Mouse (Mus musculus): ENCODE measurements around the gene Nfkbia. TPM values are rescaled to one million over a fixed set of nuclear protein-coding genes. Genes with fewer than 3 reads are reported as not detected.

The Nfkbia gene
- polyA plus RNA-seq, 1 experiment from 2014 or later: 56.9 TPM

GRCm38 (mm10) chr12:55486923-55487674 is 5.3 kb downstream of the Nfkbia start:
- Histone ChIP-seq H3K9me3 (replicated peaks) (no peaks in the 10 kb centered on the region), H3K27ac (no peak overlapping the region), H3K4me1 (peaks cover 24% of the 10 kb centered on the region), H3K4me3 (no peak overlapping the region), H3K36me3 (peaks cover 50% of the 10 kb centered on the region), H3K27me3 (ENCODE audit: low read depth, poor library complexity, severe bottlenecking) (no peaks in the 10 kb centered on the region)
- DNase-seq (ENCODE audit: low spot score): no peak
- WGBS: 71% methylated on average over 18 of the region's 18 CpGs

DNA sequence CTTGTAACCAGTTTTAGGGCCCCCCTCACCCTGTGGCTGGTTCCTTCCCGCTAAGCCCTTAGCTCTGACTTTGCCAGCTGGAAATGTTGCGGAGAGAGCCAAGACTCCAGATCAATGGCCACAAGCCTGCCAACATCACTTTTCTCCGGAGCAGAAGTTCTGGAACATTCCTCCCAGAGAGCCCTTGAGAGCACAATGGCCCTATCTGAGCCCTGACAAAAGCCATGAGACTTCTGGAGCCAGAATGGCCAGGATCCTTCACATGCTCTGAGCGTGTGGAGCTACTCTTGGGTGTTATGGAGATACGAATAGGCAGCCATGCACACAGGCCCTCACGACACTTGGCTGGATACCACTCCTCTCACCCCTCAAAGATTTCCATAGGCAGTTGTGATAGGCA is 7.6 kb downstream of the Nfkbia start:
- no peak overlapping the region for H3K4me3 ChIP-seq
- 91% methylated on average over 6 of the region's 6 CpGs for WGBS
- no peaks in the 10 kb centered on the region for H3K9me3 ChIP-seq (replicated peaks)
- H3K27me3 ChIP-seq (ENCODE audit: low read depth, poor library complexity, severe bottlenecking): no peaks in the 10 kb centered on the region
- DNase-seq (ENCODE audit: low spot score): no peak
- peaks cover 36% of the 10 kb centered on the region for H3K36me3 ChIP-seq
- no peak overlapping the region for H3K27ac ChIP-seq
- peaks cover 8% of the 10 kb centered on the region; the same call in 1 of the 2 replicates for H3K4me1 ChIP-seq

- Histone ChIP-seq H3K4me3 (no peak overlapping the region), H3K4me1 (peaks cover 8% of the 10 kb centered on the region; the same call in 1 of the 2 replicates), H3K27ac (no peak overlapping the region), H3K9me3 (replicated peaks) (no peaks in the 10 kb centered on the region), H3K36me3 (peaks cover 31% of the 10 kb centered on the region), H3K27me3 (ENCODE audit: low read depth, poor library complexity, severe bottlenecking) (no peaks in the 10 kb centered on the region)
- no peak for DNase-seq (ENCODE audit: low spot score)
- WGBS: 72% methylated on average over 10 of the region's 10 CpGs
These were observed 8.2 kb downstream of the Nfkbia start for GRCm38 (mm10) chr12:55484079-55484774.

- 67% methylated on average over 5 of the region's 5 CpGs for WGBS
- Histone ChIP-seq H3K4me1 (peaks cover 8% of the 10 kb centered on the region; the same call in 1 of the 2 replicates), H3K4me3 (no peak overlapping the region), H3K36me3 (peaks cover 24% of the 10 kb centered on the region), H3K27ac (no peak overlapping the region), H3K27me3 (ENCODE audit: low read depth, poor library complexity, severe bottlenecking) (no peaks in the 10 kb centered on the region), H3K9me3 (replicated peaks) (no peaks in the 10 kb centered on the region)
- DNase-seq (ENCODE audit: low spot score): no peak
These were observed 8.9 kb downstream of the Nfkbia start for GRCm38 (mm10) chr12:55483591-55483990.

GRCm38 (mm10) chr12:55482732-55483131 is 9.7 kb downstream of the Nfkbia start:
- H3K27me3 ChIP-seq (ENCODE audit: low read depth, poor library complexity, severe bottlenecking): no peaks in the 10 kb centered on the region
- DNase-seq (ENCODE audit: low spot score): no peak
- 82% methylated on average over 10 of the region's 10 CpGs for WGBS
- no peaks in the 10 kb centered on the region for H3K9me3 ChIP-seq (replicated peaks)
- H3K27ac ChIP-seq: no peak overlapping the region
- H3K36me3 ChIP-seq: peaks cover 16% of the 10 kb centered on the region
- H3K4me1 ChIP-seq: peaks cover 8% of the 10 kb centered on the region; the same call in 1 of the 2 replicates
- H3K4me3 ChIP-seq: no peak overlapping the region

GRCm38 (mm10) chr12:55481739-55482138 is 10.7 kb downstream of the Nfkbia start:
- no peaks in the 10 kb centered on the region for H3K27me3 ChIP-seq (ENCODE audit: low read depth, poor library complexity, severe bottlenecking)
- H3K4me1 ChIP-seq: peaks cover 8% of the 10 kb centered on the region; the same call in 1 of the 2 replicates
- no peak overlapping the region for H3K4me3 ChIP-seq
- 86% methylated on average over 4 of the region's 4 CpGs for WGBS
- H3K9me3 ChIP-seq (replicated peaks): no peaks in the 10 kb centered on the region
- DNase-seq (ENCODE audit: low spot score): no peak
- H3K27ac ChIP-seq: no peak overlapping the region
- 0 out of 2 replicates have a peak, but pooled peaks cover 7% of the 10 kb centered on the region for H3K36me3 ChIP-seq

- no peak overlapping the region for H3K27ac ChIP-seq
- H3K27me3 ChIP-seq (ENCODE audit: low read depth, poor library complexity, severe bottlenecking): no peaks in the 10 kb centered on the region
- 0 out of 2 replicates have a peak, but pooled peaks cover under 1% of the 10 kb centered on the region for H3K36me3 ChIP-seq
- H3K4me1 ChIP-seq: peaks cover 8% of the 10 kb centered on the region; the same call in 1 of the 2 replicates
- no peak for DNase-seq (ENCODE audit: low spot score)
- H3K4me3 ChIP-seq: no peak overlapping the region
- WGBS: 94% methylated on average over 2 of the region's 2 CpGs
- H3K9me3 ChIP-seq (replicated peaks): no peaks in the 10 kb centered on the region
These were observed 11.8 kb downstream of the Nfkbia start for GRCm38 (mm10) chr12:55480471-55481153.

- Histone ChIP-seq H3K27me3 (ENCODE audit: low read depth, poor library complexity, severe bottlenecking) (no peaks in the 10 kb centered on the region), H3K4me1 (peaks cover 5% of the 10 kb centered on the region), H3K27ac (no peak overlapping the region), H3K36me3 (no peaks in the 10 kb centered on the region), H3K9me3 (replicated peaks) (no peaks in the 10 kb centered on the region), H3K4me3 (no peak overlapping the region)
- 74% methylated on average over 3 of the region's 3 CpGs for whole genome bisulfite sequencing
- DNase-seq (ENCODE audit: low spot score): no peak
These were observed 13.5 kb downstream of the Nfkbia start for GRCm38 (mm10) chr12:55478901-55479300.

GRCm38 (mm10) chr12:55474209-55474583 is 18.3 kb downstream of the Nfkbia start:
- DNase-seq (ENCODE audit: low spot score): no peak
- Histone ChIP-seq H3K27ac (no peak overlapping the region), H3K36me3 (no peaks in the 10 kb centered on the region), H3K9me3 (replicated peaks) (no peaks in the 10 kb centered on the region), H3K4me1 (peaks cover 32% of the 10 kb centered on the region), H3K4me3 (no peak overlapping the region), H3K27me3 (ENCODE audit: low read depth, poor library complexity, severe bottlenecking) (no peaks in the 10 kb centered on the region)
- WGBS: 87% methylated on average over 13 of the region's 13 CpGs

- Histone ChIP-seq H3K36me3 (no peaks in the 10 kb centered on the region), H3K4me3 (no peak overlapping the region), H3K27ac (peak overlapping the region; percentile 43), H3K4me1 (peaks cover 32% of the 10 kb centered on the region), H3K27me3 (ENCODE audit: low read depth, poor library complexity, severe bottlenecking) (0 out of 2 replicates have a peak, but pooled peaks cover 4% of the 10 kb centered on the region), H3K9me3 (replicated peaks) (no peaks in the 10 kb centered on the region)
- no peak for DNase-seq (ENCODE audit: low spot score)
- 29% methylated on average over 8 of the region's 8 CpGs for WGBS
These were observed 18.9 kb downstream of the Nfkbia start for GRCm38 (mm10) chr12:55473250-55474208.

GRCm38 (mm10) chr12:55471344-55471743 is 21.1 kb downstream of the Nfkbia start:
- 86% methylated on average over 9 of the region's 9 CpGs for WGBS
- Histone ChIP-seq H3K9me3 (replicated peaks) (no peaks in the 10 kb centered on the region), H3K27me3 (ENCODE audit: low read depth, poor library complexity, severe bottlenecking) (peaks cover 9% of the 10 kb centered on the region; the same call in 1 of the 2 replicates), H3K27ac (no peak overlapping the region), H3K36me3 (no peaks in the 10 kb centered on the region), H3K4me3 (no peak overlapping the region), H3K4me1 (peaks cover 38% of the 10 kb centered on the region)
- DNase-seq (ENCODE audit: low spot score): no peak

DNA sequence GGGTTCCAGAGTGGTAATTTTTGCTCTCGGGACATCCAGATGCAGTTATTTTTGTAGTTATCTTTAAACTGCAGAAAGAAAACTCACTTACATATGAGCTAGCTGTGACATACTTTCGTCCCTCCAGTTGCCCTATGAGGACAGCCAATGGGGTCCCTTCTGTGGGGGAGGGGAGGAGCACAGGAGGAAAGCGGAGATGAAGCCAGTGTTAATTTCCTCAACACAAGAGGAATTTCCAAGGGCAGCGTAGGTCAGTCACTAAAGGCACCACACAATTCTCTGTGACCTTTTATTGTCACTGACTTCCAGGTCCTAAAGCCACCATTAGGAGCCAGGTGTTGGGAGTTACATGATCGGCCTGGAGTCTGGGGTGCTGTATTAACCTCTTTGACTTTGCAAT is 22.0 kb downstream of the Nfkbia start:
- Histone ChIP-seq H3K9me3 (replicated peaks) (no peaks in the 10 kb centered on the region), H3K27me3 (ENCODE audit: low read depth, poor library complexity, severe bottlenecking) (peaks cover 9% of the 10 kb centered on the region; the same call in 1 of the 2 replicates), H3K27ac (peak overlapping the region; percentile 66; the same call in 1 of the 2 replicates), H3K36me3 (no peaks in the 10 kb centered on the region), H3K4me3 (no peak overlapping the region), H3K4me1 (peaks cover 40% of the 10 kb centered on the region)
- no peak for DNase-seq (ENCODE audit: low spot score)
- WGBS: 36% methylated on average over 5 of the region's 5 CpGs
